Mouse (Mus musculus) gastrocnemius, postnatal 4 days (tissue): Measurements from ENCODE around the gene Mrgprh. TPM values are rescaled to one million over a fixed set of nuclear protein-coding genes. Genes with fewer than 3 reads are reported as not detected.

ENCODE experiments used
- DNase-seq, 2 experiments: peaks; one replicate each; pipeline ENCODE4 v3.0.0; 2021 to 2022; ENCODE audit warnings: low spot score in 2 of 2, mixed read lengths in 2 of 2
- microRNA-seq: library from miRNA; unstranded; fragments of <30 nt; microRNA quantifications from one replicate; pipeline ENCODE4 v1.2.0, GENCODE M21; 2021
- total RNA-seq, 2 experiments: library from RNA; stranded (reverse); gene quantifications; 2 replicates each; pipeline ENCODE4 v1.2.3; 2021

The Mrgprh gene
- total RNA-seq, 2 experiments from 2014 or later: 1.8 to 2.0 TPM

- peak; percentile 91 to 98 for DNase-seq
These were observed 40.2 kb downstream of the Mrgprh start, which contains the start of gene Mrpl18 for GRCm38 (mm10) chr17:12915881-12916583. Gene Mrpl18 (minus strand): TSS chr17:12916345.

GRCm38 (mm10) chr17:12916588-12917380 lies 41.0 kb downstream of the Mrgprh start:
- peak in 1 of 2 experiments; percentile 40 for DNase-seq

DNA sequence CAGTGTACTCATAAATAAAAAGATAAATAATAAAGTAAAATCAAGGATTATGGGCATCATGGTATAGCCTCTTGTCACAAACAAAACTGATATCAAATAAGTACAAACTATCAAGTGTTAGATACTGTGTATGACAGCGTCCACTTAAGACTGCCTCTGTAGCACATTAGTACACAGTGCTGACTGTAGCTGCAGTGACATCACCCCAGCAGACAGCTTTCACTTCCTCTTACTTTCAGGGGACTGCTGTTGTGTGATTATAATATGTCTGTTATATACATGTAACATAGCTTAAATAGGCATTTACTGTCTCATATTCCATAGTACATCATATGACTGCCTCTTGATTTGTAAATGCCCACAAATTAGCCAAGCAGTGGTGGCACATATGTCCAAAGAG lies 45.2 kb downstream of the Mrgprh start:
- DNase-seq: no peak

DNA sequence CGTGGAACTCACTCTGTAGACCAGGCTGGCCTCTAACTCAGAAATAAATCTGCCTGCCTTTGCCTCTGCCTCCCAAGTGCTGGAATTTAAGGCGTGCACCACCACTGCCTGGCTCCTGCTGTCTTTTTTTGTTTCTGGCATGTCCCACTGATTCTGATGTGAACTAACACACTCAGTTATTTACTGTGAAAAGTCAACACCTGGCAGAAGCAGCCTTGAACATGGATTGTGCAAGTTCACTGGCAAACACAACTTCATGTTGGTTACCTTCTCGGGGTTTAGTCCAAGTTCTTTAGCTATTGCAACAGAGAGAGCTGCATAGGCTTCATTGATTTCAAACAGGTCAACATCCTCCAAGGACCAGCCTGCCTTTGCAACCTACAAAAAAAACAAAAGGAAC lies 49.2 kb downstream of the Mrgprh start:
- DNase-seq: no peak

DNA sequence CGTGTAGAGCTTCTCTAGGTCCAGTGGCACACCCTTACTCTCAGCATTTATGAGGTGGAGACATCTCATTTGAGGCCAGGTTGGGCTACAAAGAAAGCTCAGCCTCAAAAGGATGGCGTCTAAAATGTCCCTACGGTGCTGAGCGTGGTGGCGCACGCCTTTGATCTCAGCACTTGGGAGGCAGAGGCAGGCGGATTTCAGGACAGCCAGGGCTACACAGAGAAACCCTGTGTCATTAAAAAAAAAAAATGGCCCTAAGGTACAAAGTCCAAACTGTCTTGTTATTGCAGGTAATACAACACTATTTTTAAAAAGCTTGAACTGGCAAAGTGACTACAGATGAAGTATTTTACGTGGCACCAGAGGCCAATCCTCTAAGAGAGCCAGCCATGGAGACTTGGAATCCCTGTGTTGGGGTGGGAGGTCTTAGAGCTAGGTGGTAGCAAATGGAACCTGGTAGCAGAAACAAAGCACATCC lies 49.9 kb downstream of the Mrgprh start:
- no peak for DNase-seq

Small RNAs within 50 kb of the gene (microRNA-seq; reads per million reads assigned to microRNA genes)
- not detected for gene Gm24085

Other genes with a start within 250 kb of the Mrgprh start
- not detected for gene Slc22a1, start 200.2 kb upstream of the Mrgprh start, total RNA-seq
- gene Igf2r, start 106.4 kb upstream of the Mrgprh start, total RNA-seq: 100 to 1,000 TPM; 178 to 206 TPM
- 1 to 10 TPM; 1.3 to 1.6 TPM for gene Mas1, start 7.9 kb upstream of the Mrgprh start, total RNA-seq
- gene Pnldc1, start 34.2 kb downstream of the Mrgprh start, total RNA-seq: 1 to 10 TPM in 1 of 2 experiments, under 1 TPM in 1; 0.31 to 2.0 TPM
- 100 to 1,000 TPM; 290 to 292 TPM for gene Tcp1, start 39.7 kb downstream of the Mrgprh start, total RNA-seq
- gene Mrpl18, start 40.3 kb downstream of the Mrgprh start, total RNA-seq: 10 to 100 TPM; 81.4 to 83.4 TPM
- under 1 TPM in 1 of 2 experiments, not detected in 1; 0.49 TPM for gene Acat3, start 64.6 kb downstream of the Mrgprh start, total RNA-seq
- gene Acat2, start 84.7 kb downstream of the Mrgprh start, total RNA-seq: 10 to 100 TPM; 23.3 to 26.6 TPM
- 10 to 100 TPM; 51.2 to 58.4 TPM for gene Wtap, start 118.1 kb downstream of the Mrgprh start, total RNA-seq
- 100 to 1,000 TPM; 184 to 217 TPM for gene Sod2, start 130.8 kb downstream of the Mrgprh start, total RNA-seq
- not detected for gene Gpr31b, start 176.3 kb downstream of the Mrgprh start, total RNA-seq
- gene Tcp10b, start 185.1 kb downstream of the Mrgprh start, total RNA-seq: under 1 TPM; 0.37 to 0.39 TPM